Mouse (Mus musculus): ENCODE data around the gene Hlcs.

DNA sequence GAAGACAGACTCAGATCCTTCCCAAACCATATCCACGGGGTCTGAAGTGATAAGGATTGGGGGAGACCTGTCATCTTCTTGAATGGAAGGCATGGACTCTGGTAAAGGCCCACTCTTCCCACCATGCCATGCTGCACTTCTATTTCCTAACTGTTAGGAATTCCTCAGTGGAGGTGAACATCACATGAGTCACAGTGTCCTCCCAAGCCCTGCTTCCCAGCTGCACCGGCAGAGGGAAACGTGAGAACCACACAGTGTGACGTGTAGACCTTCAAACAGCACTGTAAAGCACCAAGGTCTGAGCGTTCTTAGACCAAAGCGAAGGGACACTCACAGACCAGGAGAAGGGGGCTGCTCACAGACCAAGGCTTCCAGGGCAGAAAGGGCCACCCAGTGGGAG lies 105.2 kb downstream of the Hlcs start:
- TF ChIP-seq POLR2A (IDR thresholded peaks at IDR 0.05; ENCODE audit: borderline replicate concordance, low read depth, low read length) (no peak), CTCF (IDR thresholded peaks at IDR 0.05; ENCODE audit: low read depth, low read length) (no peak)

Data from bone marrow macrophage, adult 2 months (primary cell).